Mouse (Mus musculus) embryo, embryonic 11 days (tissue): ENCODE data around the gene Cox15.

Experiments used
- DNase-seq: peaks from one replicate; pipeline ENCODE4 v3.0.0-alpha.2; 2015

The Cox15 gene

DNA sequence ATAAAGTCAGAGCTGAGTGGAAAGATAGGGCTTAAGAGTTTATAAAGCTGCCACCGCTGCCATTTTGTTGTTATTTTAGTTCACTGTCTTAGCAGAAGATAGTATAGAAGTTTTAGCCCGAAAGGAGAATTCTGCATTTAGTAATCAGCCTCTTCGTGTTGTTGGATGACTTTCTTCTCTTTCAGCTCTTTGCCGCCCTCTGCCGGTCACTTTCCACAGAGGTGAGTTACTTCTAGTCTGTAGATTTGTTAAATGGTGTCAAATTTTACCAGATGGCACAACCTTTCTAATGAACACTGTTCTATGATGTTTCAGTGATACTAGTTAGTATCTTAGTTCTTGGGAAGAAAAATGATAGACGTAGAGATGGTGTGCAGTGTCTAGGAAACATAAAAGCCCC is 7.7 kb upstream of the Cox15 start:
- DNase-seq: peak; percentile 79

DNA sequence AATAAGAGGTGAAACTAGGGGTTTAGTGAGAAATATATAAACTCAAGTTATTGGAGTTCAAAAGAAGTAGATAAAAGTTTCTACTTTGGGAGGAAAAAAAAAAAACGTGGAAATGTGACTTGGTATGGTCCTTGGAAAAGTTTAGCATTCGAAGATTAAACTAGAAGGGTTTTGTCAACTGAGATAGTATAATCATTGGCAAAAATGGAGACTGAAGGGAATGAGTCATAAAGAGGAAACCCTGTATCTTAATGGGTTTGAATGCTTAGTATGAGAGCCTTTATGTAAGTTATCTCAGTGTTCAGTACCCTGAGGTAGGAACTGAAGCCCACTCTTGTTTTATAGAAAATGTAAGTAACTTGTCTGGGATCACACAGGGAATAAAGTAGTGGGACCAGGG is 2.1 kb upstream of the Cox15 start:
- DNase-seq: no peak

DNA sequence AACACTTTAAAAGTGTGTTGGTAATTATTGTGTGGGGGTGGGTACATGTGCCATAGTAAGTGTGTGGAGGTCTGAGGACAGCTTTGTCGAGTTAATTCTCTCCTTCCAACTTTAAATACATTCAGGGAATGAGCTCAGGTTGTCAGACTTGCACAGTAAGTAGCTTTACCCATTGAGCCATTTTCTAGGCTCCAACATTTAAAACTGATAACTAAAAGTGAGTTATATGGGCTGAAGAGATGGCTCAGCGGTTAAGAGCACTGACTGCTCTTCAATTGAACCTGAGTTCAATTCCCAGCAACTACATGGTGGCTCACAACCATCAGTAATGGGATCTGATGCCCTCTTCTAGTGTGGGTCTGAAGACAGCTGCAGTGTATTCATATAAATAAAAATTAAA is 1.4 kb upstream of the Cox15 start:
- DNase-seq: no peak

DNA sequence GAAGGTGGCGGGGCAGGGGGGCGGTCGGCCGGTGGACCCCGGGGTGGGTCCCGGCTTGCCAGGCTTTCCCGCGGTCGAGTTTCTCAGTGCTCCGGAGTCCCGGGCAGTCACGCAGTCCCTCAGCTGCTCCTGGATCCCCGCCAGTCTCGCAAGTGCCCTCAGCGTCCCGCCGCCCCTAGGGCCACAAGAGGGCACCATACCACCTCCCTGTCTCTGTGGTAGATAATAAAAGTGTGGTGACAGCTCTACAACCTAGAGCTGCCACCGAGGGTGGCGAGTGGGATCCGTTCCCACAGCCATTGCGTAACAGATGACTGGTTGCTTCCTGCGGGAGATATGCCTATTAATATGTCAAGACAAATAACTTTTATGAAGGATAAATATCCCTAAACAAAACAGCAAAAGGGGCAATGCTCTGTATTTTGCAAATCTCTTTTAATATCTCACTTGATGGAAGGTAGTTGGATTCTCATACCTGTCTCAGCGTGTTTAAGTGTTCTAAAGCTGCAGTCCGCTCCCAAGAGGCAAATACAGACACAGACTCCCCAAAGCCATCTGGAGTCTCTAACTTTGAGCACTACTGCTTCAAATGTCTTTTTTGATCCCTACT is 531 bp upstream of the Cox15 start:
- DNase-seq: peak; percentile 87

DNA sequence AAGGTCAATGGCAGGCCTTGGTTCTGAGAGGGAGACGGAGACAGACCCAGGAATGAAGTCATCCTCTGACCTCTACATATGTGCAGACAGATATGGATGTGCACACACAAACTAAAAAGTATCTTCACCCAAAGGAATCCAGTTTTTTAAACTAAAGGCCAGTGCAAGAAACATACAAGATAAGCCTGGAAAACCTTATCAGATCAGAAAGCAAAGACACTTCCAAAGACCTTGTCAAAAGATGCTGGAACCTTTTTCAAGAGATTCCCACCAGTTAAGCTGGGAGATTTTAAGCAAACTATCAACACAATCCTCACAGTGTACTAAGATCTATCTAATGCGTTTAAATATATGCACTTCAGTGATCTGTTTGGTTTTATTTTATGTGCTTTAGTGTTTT is 2.8 kb downstream of the Cox15 start:
- no peak for DNase-seq

DNA sequence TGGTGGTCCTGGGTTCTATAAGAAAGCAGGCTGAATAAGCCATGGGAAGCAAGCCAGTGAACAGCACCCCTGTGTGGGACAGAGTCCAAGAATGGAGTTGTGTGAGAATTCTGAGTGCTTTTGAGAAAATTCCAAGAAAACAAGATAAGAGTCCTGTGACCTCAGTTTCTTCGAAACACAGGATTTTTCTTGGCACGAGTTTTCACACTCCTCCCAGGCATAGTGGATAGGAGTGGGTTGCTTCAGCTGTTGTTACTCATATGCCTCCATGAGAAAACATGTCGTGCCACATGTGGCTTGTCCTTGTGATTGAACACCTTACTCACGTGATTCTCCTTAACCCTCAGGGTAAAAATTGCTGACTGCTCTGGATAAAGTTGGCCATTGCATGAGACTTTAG is 4.9 kb downstream of the Cox15 start:
- DNase-seq: no peak

DNA sequence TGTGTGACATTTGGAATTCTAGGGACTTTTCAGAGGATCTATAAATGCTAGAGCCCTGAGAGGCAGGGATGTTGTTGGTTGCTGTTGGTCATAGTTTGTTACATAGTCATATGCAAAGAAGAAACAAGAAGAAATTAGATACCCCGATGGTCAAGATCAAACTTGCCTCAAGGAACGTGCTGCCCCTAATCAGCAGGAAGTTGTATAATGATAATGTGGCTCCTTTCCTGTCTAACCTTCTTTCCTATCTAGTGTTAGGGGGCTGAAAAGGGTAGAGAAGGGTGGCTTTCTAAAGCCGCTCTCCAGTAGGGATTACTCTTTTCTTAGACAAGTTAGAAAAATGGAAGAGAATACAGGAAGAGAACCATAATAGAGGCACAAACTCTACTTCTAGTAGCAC is 7.1 kb downstream of the Cox15 start:
- DNase-seq: no peak

DNA sequence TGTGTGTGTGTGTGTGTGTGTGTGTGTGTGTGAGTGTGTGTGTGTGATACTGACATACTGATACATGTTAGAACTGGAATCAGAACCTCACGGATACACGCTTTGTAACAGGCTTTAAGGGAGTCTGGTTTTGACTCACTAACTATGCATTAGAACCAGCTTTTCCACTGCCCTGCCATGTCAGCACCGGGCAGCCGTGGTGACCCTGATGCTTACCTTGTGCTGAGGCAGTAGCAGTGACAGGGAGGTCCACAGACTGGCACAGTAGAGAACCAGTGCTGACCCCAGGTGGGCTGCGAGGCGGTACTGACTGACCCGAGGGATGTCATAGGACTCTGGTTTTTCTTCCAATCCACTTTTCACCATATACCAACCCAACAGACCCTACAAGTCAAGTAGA is 9.4 kb downstream of the Cox15 start:
- no peak for DNase-seq

DNA sequence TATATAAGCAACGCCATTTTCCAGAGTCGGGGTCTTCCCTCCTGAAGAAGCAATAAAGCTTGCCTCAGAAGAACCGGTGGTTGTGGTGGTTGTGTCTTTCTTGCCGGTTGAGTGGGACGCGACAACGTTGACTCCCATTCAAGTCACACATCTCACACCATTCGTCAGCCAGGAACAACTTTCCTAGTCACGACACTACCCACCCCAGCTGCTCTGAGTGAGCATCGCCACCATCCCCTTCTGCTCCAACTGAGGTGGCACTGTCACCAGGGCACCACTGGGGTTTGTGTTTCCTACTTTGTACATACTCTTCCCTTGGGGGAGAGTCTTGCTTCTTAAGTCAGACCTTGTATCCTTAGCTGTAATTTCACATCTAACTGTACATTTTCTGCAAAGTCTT is 14.4 kb downstream of the Cox15 start:
- DNase-seq: no peak

DNA sequence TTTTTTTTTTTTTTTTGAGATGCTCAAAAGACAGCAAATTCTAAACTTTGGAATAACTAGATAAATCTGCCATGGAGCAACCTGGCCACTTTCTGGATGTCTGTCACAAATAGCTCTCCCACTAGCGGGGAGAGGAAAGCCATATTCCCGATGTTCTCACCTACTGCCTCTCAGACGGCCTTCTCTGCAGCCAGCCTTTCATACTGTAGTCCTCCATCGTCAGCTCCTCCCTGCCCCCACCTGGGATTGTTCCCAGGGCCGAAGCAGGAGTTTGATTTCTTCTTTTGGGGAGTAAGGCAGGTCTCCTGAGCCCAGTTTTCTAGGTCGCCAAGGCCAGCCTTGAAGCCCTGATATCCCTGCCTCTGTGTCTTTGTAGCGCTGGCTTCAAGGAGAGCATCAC is 21.6 kb downstream of the Cox15 start:
- DNase-seq: no peak

DNA sequence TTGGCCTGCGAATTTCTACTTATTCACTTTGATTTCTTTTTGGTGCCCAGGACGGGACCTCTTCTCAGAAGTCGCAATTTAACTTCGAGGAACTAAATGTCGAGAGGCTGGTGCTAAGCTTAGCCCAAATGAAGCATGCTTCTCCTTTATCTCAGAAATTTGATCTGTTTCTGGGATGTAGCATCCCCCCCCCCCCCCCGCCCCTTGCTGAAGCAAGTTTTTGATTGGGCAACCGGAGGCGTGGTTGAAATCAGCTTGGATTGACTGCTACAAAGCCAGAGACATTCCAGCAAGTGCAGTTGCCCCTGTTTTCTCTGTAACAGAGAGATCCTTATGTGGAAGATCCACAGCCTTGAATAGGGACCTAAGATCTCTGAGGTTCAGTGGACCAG is 22.8 kb downstream of the Cox15 start:
- DNase-seq: peak; percentile 51

DNA sequence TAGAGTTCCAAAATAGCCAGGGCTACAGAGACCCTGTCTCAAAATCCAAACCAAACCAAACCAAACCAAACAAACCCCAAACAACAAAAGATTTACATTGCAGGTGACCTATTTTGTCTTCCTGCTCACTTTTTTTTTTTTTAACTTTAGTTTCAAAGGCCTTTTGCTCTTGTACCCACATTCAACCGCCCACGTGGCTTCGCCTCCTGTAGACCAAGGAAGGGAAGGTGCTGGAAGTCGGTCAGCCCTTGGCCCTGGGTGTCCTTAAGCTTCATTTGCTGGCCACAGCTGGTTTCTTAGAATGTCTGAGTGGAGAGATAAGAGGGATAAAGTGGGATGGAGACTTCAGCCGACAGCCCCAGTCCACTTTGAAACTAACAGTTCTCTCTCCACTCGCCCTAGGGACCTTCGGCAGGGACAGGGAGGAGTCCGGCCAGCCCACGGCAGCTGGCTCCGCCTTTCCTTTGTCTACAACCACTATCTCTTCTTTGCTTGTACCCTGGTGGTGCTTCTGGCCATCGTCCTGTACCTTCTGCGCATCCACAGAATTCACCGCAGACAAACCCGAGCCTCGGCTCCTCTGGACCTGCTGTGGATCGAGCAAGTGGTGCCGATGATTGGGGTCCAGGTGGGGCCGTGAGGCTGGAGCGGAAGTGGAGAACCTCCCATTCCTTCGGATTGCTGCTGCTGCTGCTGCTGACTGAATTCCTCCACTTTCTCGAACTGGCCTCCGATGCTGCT is 23.3 kb downstream of the Cox15 start:
- peak; percentile 42 for DNase-seq

DNA sequence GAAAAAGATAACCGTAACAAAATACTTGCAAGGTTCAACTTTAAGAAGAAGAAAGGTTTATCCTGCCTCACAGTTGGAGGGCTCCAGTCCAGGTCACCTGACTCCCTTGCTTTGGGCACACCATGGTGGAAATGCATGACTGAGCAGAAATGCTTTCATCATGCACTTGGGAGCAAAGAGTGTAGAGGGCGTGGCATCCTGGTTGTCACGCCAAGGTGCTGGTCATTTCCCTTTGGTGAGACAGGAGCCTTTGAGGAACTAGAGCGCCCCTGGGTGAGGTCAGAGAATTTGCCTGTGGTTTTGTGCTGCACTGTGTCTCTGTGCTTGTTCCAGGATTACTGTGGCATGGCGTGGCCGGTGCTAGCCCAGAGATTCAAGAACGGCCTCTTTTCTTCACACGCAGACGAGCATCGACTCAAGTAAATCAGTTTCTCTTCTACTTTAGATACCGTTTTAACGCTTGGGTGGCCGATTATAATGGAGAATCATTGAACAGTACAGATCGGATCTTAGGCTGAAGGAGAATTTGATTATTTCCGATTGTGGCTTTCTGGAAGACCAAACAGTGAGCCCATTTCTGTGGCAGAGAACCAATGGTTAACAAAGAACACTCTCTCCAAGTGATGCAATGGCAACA is 26.2 kb downstream of the Cox15 start:
- DNase-seq: no peak

DNA sequence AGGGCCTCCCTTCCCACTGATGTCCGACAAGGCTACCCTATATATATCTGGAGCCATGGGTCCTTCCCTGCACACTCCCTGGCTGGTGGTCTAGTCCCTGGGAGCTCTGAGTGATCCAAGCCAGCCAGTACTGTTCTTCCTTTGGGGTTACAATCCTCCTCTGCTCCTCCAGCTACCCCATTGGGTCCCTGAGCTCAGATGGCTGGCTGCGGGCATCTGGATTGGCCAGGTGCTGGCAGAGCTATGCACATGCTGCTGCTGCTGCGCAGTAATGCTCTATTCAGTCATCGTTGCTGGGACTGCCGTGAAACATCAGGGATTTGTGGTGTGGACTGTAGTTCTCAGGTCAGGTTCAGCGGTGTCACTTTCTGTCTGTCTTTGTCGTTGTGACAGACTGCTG is 28.0 kb downstream of the Cox15 start:
- no peak for DNase-seq

DNA sequence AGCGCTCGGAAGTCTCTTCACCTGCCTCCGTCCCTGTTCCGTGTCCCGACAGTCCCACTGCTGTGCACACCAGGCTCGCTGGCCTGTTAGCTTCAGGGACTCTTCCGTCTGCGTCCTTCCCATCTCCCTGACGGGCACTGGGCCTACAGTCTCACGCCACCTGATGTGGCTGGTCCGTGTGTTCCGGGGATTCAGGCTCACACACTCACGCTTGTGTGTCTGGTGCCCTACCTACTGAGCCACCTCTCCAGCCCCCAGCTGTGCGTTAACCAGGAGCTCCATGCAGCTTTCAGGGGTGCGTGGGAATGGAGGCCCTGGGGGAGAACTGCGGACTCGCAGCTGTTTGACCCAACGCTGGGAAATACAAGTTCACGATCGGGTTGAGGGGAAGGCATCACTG is 28.6 kb downstream of the Cox15 start:
- DNase-seq: no peak

DNA sequence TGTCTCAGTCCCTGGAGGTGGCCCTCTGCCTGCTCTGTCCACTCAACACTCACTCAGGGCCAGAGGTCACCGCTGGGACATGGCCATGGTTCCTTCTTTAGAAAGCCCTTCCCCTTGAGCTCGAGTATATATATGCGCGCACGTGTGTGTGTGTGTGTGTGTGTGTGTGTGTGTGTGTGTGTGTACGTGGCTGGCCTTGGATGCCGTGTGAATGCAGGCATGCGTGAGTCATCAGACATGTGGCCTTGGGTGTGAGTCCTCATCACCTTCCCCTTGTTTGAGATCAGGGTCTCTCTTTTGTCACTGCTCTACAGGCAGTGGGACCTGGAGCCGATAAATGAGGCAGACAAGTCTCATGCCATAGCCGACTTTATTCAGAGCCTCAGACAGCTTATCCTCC is 29.3 kb downstream of the Cox15 start:
- no peak for DNase-seq

DNA sequence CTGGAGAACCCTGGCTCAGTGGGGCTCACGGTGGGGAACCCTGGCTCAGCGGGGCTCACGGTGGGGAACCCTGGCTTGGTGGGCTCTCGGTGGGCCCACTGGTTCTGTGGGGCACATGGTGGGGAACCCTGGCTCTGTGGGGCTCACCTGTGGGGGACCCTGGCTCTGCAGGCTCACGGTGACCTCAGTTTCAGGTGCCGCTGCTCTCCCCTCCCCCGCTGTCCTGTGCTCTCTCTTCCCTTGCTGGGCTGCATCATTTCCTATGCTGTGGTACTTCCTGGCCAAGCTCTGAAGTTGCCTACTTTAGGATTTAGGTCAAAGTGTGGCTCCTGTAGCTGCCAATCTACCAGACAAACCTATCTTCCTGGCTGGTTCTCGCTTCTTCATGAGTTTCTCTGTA is 29.9 kb downstream of the Cox15 start:
- no peak for DNase-seq

DNA sequence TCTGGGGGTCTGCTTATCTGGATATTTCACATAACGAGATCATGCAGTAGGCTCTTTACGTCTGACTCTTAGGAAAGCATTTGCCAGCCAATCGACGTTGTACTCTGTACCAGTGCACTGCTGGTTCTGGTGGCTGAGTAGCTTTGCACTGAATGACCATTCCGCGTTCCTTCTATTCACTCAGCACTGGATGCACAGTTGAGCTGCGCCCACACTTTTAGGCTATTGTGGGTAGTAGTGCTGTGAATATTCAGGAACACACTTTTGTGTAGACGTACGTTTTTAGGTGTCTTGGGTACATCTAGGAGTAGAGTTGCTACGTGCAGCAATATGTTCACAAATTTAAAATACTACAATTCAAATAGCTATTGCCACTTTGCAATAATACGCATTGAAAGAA is 32.7 kb downstream of the Cox15 start:
- DNase-seq: no peak

DNA sequence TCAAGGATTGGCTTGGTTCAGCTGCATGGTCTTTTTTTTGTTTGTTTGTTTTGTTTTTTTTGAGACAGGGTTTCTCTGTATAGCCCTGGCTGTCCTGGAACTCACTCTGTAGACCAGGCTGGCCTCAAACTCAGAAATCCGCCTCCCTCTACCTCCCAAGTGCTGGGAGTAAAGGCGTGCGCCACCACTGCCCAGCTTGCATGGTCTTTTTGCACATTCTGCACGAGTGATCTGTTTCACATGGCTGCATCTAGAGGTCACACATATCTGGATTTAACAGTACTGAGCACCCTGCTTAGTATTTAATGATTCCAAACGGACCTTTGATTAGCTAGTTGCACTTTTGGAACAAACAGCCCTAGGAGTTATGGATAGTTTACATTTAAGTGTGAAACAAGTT is 40.8 kb downstream of the Cox15 start:
- DNase-seq: no peak

DNA sequence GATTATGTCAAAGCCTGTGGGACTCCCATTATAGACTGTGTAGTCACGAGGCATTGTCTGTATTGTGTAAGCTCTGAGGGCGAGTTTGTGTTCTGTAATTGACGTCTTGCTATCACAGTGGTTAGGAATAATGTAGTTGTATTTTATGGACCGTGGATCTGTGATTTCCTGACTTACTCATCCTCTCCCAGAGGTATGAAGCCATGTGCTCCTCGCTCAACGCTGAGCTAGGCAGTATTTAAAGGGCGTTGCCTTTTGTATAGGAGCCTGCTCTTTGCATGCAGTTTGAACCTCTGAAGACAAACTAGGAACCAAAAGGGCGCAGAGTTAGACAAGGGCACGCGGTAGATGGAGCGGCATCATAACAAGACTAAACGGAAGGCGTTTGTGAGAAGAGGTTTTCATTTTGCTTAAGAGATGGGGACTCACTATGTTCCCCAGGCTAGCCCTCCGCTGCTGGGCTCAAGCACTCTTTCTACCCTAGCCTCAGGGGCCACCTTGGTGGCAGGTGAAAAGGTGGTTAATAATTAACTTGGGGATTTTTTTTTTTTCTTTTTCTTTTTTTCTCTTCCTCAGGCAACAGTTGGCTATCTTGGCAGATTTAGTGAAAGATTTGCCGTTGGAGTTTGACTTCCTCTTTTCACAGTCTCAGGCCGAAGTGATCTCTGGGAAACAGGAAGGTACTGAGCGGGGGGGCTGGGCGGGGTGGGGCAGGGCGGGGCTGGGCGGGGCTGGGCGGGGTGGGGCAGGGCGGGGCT is 41.5 kb downstream of the Cox15 start:
- no peak for DNase-seq

DNA sequence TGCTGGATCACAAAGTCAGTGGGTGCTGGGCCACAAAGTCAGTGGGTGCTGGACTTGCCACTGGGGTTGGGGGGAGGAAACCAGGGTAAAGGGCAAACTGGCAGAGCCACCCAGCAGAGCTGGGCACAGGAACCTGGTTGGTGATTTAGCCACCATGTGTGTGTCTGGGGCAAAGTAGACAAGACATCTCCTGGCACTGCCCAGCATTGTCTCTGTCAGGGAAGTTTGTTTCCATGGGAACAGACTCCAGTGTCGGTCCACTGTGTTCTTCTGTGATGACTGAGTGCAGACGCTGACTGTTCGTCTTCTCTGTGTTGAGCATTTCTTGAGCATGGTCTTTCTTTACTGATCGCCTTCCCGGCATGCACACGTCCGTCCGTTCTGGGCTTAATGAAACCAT is 43.5 kb downstream of the Cox15 start:
- no peak for DNase-seq

DNA sequence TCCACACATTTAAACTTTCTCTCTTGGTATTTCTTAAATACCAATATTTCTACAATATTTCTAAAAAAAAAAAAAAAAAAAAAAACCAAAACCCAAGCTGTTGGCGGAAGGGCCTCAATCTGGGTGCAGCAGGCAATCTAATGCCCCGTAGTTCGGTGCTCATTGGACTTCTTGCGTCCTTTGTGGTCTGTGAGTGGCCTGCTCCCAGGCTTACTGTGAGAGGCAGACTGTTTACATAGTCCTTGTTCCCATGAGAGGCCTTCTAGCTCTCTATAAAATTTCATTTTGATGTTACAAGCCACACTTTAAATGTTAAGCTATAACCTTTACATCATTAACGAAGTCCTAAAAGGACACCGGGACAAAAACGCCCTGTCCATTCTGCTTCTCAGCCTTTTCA is 44.6 kb downstream of the Cox15 start:
- DNase-seq: no peak

DNA sequence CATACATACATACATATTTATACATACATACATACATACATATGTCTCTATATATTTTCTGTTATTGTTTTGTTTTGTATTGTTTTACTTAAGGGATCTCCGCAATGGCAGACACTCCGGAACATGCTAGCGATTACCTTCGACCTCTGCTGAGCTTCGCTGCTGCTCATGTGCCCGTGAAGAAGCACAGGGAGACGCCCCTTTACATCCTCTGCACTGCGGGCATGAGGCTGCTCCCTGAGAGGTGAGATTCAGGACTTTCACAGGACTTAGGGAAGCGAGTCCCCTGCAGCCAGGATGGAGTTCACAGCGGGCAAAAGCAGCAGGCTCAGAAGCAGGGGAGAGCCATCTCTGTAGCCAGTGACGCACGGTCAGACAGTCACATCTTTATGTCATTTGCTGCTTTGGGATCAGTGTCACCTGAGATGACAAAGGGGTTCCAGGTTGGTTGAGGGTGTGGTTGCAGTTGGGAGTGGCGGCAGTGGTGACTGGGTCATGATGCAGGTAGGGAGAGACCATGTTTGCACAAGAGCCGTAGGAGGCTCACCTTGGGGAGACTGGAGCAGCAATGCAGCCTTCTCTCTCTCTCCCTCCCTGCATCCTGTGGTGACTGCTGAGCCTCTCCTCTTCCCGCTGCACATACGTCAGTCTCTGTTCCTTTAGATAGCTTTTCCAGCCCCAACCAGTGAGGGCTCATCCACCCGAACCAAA is 47.9 kb downstream of the Cox15 start:
- no peak for DNase-seq
